Comparison of ENCODE assay signal across 8 mouse cellular contexts in genomic region chr15:87543599-87544338, GRCm38 (mm10). TPM values are rescaled to one million over a fixed set of nuclear protein-coding genes. Genes with fewer than 3 reads are reported as not detected.
DNase-seq lines count a peak whose midpoint lies in the region; ATAC-seq and TF ChIP-seq lines count a peak whose summit lies in the region.

TSS of gene Fam19a5 (plus strand) at chr15:87544299.

- DNase-seq in heart, embryonic 10.5 days (ENCODE audit: low spot score), result no peak
- no peak for DNase-seq in heart, adult 8-10 months (ENCODE audit: low spot score)
- peak; percentile 55 for DNase-seq in ZHBTc4 (ENCODE audit: low read depth, low spot score)
- peak; percentile 57 to 77 for DNase-seq in layer of hippocampus, adult 2 months (ENCODE audit: low spot score in 2 of 2)
- DNase-seq in midbrain, embryonic 11.5 days (ENCODE audit: low spot score, missing footprints), result peak; percentile 97
- DNase-seq in thymus, postnatal 25 days, result no peak
- DNase-seq in lung, postnatal 36 days, result no peak

- no peaks in the 10 kb centered on the region for H3K9me3 ChIP-seq in heart, embryonic 10.5 days
- H3K9me3 ChIP-seq in embryonic facial prominence, embryonic 12.5 days, result no peaks in the 10 kb centered on the region
- H3K9me3 ChIP-seq in midbrain, embryonic 11.5 days (ENCODE audit: control insufficient read depth, low read length), result no peaks in the 10 kb centered on the region

- H3K9ac ChIP-seq in embryonic facial prominence, embryonic 12.5 days, result peak within 1 kb of the TSS; percentile 67
- H3K9ac ChIP-seq in midbrain, embryonic 11.5 days (ENCODE audit: low read length), result peak within 1 kb of the TSS; percentile 87

- peaks cover 91% of the 10 kb centered on the region for H3K27me3 ChIP-seq in heart, embryonic 10.5 days (ENCODE audit: insufficient read depth, poor library complexity, severe bottlenecking)
- peaks cover 57% of the 10 kb centered on the region for H3K27me3 ChIP-seq in embryonic facial prominence, embryonic 12.5 days
- H3K27me3 ChIP-seq in midbrain, embryonic 11.5 days (ENCODE audit: control insufficient read depth, insufficient read depth, low read length), result peaks cover 8% of the 10 kb centered on the region; the same call in 1 of the 2 replicates

- TF ChIP-seq CTCF in layer of hippocampus, adult 2 months (conservative IDR thresholded peaks at IDR 0.05), result peak; percentile 67

- H3K4me1 ChIP-seq in heart, embryonic 10.5 days, result peaks cover 18% of the 10 kb centered on the region
- 0 out of 2 replicates have a peak, but pooled peaks cover 3% of the 10 kb centered on the region for H3K4me1 ChIP-seq in embryonic facial prominence, embryonic 12.5 days
- H3K4me1 ChIP-seq in midbrain, embryonic 11.5 days (ENCODE audit: control insufficient read depth, insufficient read depth, low read length), result peaks cover 17% of the 10 kb centered on the region

- ATAC-seq in embryonic facial prominence, embryonic 12.5 days (ENCODE audit: insufficient number of reproducible peaks, insufficient read depth, low FRiP score, low TSS enrichment), result peak; percentile 67; the same call in 1 of the 2 replicates
- ATAC-seq in midbrain, embryonic 11.5 days (ENCODE audit: low FRiP score), result peak; percentile 89

- no peaks in the 10 kb centered on the region for H3K36me3 ChIP-seq in heart, embryonic 10.5 days
- no peaks in the 10 kb centered on the region for H3K36me3 ChIP-seq in embryonic facial prominence, embryonic 12.5 days
- no peaks in the 10 kb centered on the region for H3K36me3 ChIP-seq in midbrain, embryonic 11.5 days (ENCODE audit: control insufficient read depth, insufficient read depth, low read length)

- WGBS in heart, embryonic 10.5 days, result 6% methylated on average over 46 of the region's 67 CpGs
- WGBS in embryonic facial prominence, embryonic 12.5 days, result under 1% methylated on average over 39 of the region's 67 CpGs
- 2% methylated on average over 26 of the region's 67 CpGs for WGBS in midbrain, embryonic 11.5 days

- H3K4me3 ChIP-seq in heart, embryonic 10.5 days, result peak within 1 kb of the TSS; percentile 67
- H3K4me3 ChIP-seq in embryonic facial prominence, embryonic 12.5 days, result peak within 1 kb of the TSS; percentile 53
- H3K4me3 ChIP-seq in layer of hippocampus, adult 2 months, result peak within 1 kb of the TSS; percentile 82
- H3K4me3 ChIP-seq in midbrain, embryonic 11.5 days (ENCODE audit: low read depth, low read length), result peak within 1 kb of the TSS; percentile 59

- peak within 1 kb of the TSS; percentile 56; the same call in 1 of the 2 replicates for H3K27ac ChIP-seq in heart, embryonic 10.5 days
- no peak within 1 kb of the TSS for H3K27ac ChIP-seq in embryonic facial prominence, embryonic 12.5 days
- H3K27ac ChIP-seq in layer of hippocampus, adult 2 months, result peak within 1 kb of the TSS; percentile 96
- 0 out of 2 replicates have a peak within 1 kb of the TSS, but pooled peaks have one; percentile 14 for H3K27ac ChIP-seq in midbrain, embryonic 11.5 days (ENCODE audit: low read depth, low read length)

- H3K4me2 ChIP-seq in embryonic facial prominence, embryonic 12.5 days (replicated peaks), result peak within 1 kb of the TSS; percentile 95
- H3K4me2 ChIP-seq in midbrain, embryonic 11.5 days, result peak within 1 kb of the TSS; percentile 88

RNA-seq across cellular contexts. Expression of gene Fam19a5, which starts in this region (rescaled TPM):
- 1.6 and 1.7 TPM in 2 replicates for polyA plus RNA-seq in heart, embryonic 10.5 days (2016; fragmentation: Nextera tagmentation; extraction: Ambion mirVana)
- 1 to 10 TPM; 4.7 to 6.3 (median 5.6) TPM for total RNA-seq in heart, adult 8-10 months (2022)
- polyA plus RNA-seq in embryonic facial prominence, embryonic 12.5 days (2016; fragmentation: Nextera tagmentation; extraction: Ambion mirVana), result 5.0 and 5.6 TPM in 2 replicates
- 100 to 1,000 TPM; 135 to 141 TPM for total RNA-seq in layer of hippocampus, adult 2 months (2021)
- 5.8 TPM in 2 replicates for polyA plus RNA-seq in midbrain, embryonic 11.5 days (2014; fragmentation: Nextera tagmentation; extraction: Ambion mirVana)

Comparison
In these comparisons a context has a peak if more than half of its experiments do, and no peak if none do; other contexts are left out.
1. RNA of gene Fam19a5 (total RNA-seq): 135 to 141 TPM in layer of hippocampus, adult 2 months; 4.7 to 6.3 TPM in heart, adult 8-10 months; every median in the first group is over 10 times any median in the second.
2. DNase-seq: peak in ZHBTc4 (single experiment), layer of hippocampus, adult 2 months (2 of 2) and midbrain, embryonic 11.5 days (single experiment); none in heart, embryonic 10.5 days (single experiment), heart, adult 8-10 months (single experiment), thymus, postnatal 25 days (single experiment) and lung, postnatal 36 days (single experiment).
3. Peak in every context shown above with its lines, with median percentiles within 50 percentile points of each other: H3K4me3 ChIP-seq.